Mouse (Mus musculus): Measurements from ENCODE around the gene Stim2.

Gene Stim2

DNA sequence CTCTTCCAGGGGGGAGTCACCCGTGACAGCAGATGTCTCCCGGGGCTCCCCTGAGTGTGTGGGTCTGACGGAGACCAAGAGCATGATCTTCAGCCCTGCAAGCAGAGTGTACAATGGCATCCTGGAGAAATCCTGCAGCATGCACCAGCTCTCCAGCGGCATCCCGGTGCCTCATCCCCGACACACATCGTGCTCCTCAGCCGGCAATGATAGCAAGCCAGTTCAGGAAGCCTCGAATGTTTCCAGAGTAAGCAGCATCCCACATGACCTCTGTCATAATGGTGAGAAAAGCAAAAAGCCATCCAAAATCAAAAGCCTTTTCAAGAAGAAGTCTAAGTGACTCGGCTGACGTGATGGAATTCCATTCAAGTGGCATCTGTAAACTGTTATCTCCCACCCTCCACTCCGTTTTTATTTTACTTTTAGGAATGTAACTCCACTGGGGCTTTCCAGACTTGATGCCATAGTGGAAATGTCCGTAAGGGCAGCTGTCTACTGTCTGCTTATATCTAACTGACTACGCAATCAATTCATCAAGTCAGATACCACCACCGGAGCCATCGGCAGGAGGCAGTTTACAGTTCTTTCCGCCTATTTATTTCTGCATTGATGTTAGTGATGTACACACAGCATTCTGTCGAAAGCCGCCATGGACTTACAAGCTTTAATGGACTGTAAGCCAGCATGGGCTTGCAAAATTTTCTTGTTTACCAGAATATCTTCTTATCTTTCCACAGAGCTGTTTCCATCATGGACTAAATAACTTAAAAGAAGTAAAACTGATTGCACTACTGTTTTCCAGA lies 120.3 kb downstream of the Stim2 start:
- DNase-seq (ENCODE audit: low spot score): no peak

- DNase-seq (ENCODE audit: low spot score): no peak
These were observed 149.9 kb downstream of the Stim2 start for GRCm38 (mm10) chr5:54148091-54148795.

GRCm38 (mm10) chr5:54154503-54155226 lies 156.4 kb downstream of the Stim2 start:
- no peak for DNase-seq (ENCODE audit: low spot score)

DNA sequence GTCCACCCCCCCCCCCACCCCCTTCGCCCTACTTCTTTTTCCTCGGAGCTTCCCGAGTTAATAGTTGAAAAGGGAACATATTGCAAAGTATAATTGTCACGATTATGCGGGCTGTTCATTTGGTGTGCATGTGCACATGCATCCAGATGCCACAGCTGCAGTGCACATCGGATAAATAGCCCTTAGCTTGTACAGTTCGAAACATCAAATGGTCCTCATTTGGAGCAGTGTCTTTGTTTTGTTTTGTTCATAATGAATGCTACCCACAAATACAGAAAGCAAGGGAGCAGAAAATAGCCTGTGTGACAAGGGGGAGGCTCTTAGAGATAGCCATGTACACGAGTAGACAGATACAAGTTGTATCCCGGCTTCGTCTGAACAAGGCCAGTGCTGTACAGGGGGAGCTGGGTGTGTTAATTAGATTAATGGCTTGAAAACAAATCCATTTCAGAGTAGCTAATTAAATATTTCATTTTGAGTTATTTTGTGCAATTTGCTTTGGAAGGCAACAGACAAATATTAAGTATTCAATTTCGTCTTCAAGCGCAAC lies 157.0 kb downstream of the Stim2 start:
- no peak for DNase-seq (ENCODE audit: low spot score)

GRCm38 (mm10) chr5:54155916-54156315 lies 157.6 kb downstream of the Stim2 start:
- no peak for DNase-seq (ENCODE audit: low spot score)

- no peak for DNase-seq (ENCODE audit: low spot score)
These were observed 158.7 kb downstream of the Stim2 start for GRCm38 (mm10) chr5:54156944-54157527.

DNA sequence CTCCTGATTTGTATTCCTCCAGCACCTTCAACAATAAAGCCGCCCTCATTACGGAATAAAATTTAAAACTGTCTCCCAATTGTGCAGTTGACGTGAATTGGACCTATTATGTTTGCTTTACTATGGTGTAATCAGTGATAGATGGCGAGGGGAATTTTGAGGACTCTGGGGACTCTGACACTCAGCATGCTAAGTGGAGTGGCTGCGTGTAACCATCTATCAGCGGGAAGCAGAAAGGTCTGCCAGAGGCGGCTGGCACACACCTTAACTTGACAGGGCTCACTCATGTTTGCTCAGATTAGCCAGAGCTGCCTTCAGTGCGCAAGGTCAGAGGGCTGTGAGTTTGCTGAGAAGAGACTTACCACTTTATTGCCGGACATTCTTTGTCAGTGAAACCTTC lies 159.9 kb downstream of the Stim2 start:
- DNase-seq (ENCODE audit: low spot score): no peak

DNA sequence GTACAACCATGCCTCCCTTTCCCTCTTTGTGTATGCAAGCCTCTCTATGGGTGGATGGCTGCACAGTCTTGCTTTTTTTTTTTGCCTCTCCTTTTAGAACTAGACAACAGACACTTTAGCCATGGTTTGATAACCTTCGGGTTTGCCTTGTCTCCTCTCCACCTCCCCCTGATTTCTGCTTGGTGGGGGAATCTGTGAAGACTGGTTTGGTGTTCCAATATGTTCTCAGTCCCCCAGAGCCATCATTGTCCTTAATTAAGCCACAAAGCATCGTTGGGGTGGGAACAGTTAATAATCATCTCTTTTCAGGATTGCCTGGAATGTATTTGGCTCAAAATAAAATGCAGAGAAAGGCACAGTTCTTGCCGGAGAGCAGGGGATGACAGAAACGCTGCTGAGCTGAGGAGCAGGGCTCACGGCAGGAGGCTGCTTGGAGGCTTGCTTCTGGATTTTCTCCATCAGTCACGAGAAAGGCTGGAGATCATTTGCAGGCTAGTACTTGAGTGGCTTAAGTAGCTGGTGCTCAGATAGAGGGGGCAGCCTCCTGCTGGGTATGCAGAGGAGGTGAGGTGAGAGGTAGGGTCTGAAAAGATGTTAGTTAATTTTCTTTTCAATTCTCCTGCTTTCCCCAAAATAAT lies 161.0 kb downstream of the Stim2 start:
- no peak for DNase-seq (ENCODE audit: low spot score)

- DNase-seq (ENCODE audit: low spot score): no peak
These were observed 162.3 kb downstream of the Stim2 start for GRCm38 (mm10) chr5:54160561-54160960.

- no peak for DNase-seq (ENCODE audit: low spot score)
These were observed 165.6 kb downstream of the Stim2 start for GRCm38 (mm10) chr5:54163890-54164289.
